Mouse (Mus musculus): ENCODE results near the gene Zrsr1. TPM values are rescaled to one million over a fixed set of nuclear protein-coding genes. Genes with fewer than 3 reads are reported as not detected.

The Zrsr1 gene
- total and polyA plus RNA-seq, 3 experiments = 10.4 to 15.8 TPM; not detected in 1

DNA sequence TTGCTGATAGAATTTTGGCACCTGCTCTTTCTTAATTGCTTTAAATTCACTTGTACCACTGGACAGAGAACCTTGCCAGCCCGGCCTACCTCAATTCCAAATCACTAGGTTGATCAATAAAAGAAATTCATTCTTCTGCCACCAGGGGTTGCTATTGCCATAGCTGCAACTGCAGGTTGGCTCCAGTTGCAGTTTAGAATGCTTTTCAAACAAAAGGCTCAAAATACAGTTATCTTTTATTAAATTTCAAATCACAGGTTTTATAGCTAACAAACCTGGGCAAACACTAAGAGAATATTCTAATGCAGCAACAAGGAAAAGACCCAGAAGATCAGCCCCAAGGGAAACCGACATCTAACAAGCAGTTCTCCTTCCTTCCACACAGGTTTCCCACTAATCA is 15.6 kb downstream of the Zrsr1 start:
- no peaks in the 10 kb centered on the region for H3K27me3 ChIP-seq (ENCODE audit: control insufficient read depth in 1 of 2, insufficient read depth in 2 of 2, low read length in 2 of 2)
- no peak overlapping the region for H3K9ac ChIP-seq (ENCODE audit: control insufficient read depth, low read depth, low read length, poor library complexity, severe bottlenecking)
- no peak overlapping the region for H3K27ac ChIP-seq (ENCODE audit: control insufficient read depth, low read depth, low read length)
- peaks cover 4 to 5% of the 10 kb centered on the region in 2 experiments; a peak in 3 of 4 replicates for H3K4me1 ChIP-seq (ENCODE audit: control insufficient read depth in 1 of 2, insufficient read depth in 2 of 2, low read length in 2 of 2)
- no peaks in the 10 kb centered on the region for H3K9me3 ChIP-seq (replicated peaks; ENCODE audit: insufficient read depth, low read length)
- H3K4me3 ChIP-seq (ENCODE audit: control insufficient read depth in 1 of 2, insufficient read depth in 1 of 2, low read depth in 2 of 2, low read length in 2 of 2) = no peak overlapping the region
- peaks cover 22% of the 10 kb centered on the region for H3K79me2 ChIP-seq (ENCODE audit: control insufficient read depth, insufficient read depth, low read length, poor library complexity)
- peak; percentile 88 for DNase-seq (ENCODE audit: low read depth, low spot score)
- H3K36me3 ChIP-seq (ENCODE audit: control insufficient read depth in 1 of 2, insufficient read depth in 2 of 2, low read length in 2 of 2) = peaks cover 2 to 14% of the 10 kb centered on the region in 2 experiments
- no peak for TF ChIP-seq ZNF384 (IDR thresholded peaks at IDR 0.05; ENCODE audit: low read depth, low read length)
- TF ChIP-seq SMC3 (IDR thresholded peaks at IDR 0.05; ENCODE audit: low read depth, low read length) = peak; percentile 90
- TF ChIP-seq SIN3A (IDR thresholded peaks at IDR 0.05; ENCODE audit: low read length) = peak; percentile 55; the same call in 1 of the 2 replicates
- TF ChIP-seq ZMIZ1 (IDR thresholded peaks at IDR 0.05; ENCODE audit: low read depth, low read length) = no peak
- TF ChIP-seq CTCF (IDR thresholded peaks at IDR 0.05 in 2 of 3, conservative IDR thresholded peaks at IDR 0.05 in 1 of 3; ENCODE audit: control insufficient read depth in 1 of 3, insufficient read depth in 1 of 3, low read depth in 2 of 3, low read length in 3 of 3, poor library complexity in 1 of 3, severe bottlenecking in 1 of 3) = peak; percentile 76 to 97 (median 79)
- TF ChIP-seq MEF2A (IDR thresholded peaks at IDR 0.05; ENCODE audit: extremely low read depth, insufficient replicate concordance, low read depth, low read length, poor library complexity, severe bottlenecking) = no peak
- no peak for TF ChIP-seq POLR2AphosphoS5 (IDR thresholded peaks at IDR 0.05; ENCODE audit: borderline replicate concordance, low read depth, low read length)
- TF ChIP-seq ZC3H11A (IDR thresholded peaks at IDR 0.05; ENCODE audit: low read depth, low read length) = peak; percentile 86
- TF ChIP-seq TAL1 (IDR thresholded peaks at IDR 0.05; ENCODE audit: low read length) = no peak
- TF ChIP-seq GATA1 (IDR thresholded peaks at IDR 0.05; ENCODE audit: low read depth, low read length) = 0 out of 2 replicates have a peak, but pooled peaks have one; percentile 31
- no peak for TF ChIP-seq GABPA (IDR thresholded peaks at IDR 0.05; ENCODE audit: low read depth, low read length)
- no peak for TF ChIP-seq MAFK (IDR thresholded peaks at IDR 0.05; ENCODE audit: borderline replicate concordance, low read depth, low read length)
- TF ChIP-seq ZKSCAN1 (IDR thresholded peaks at IDR 0.05; ENCODE audit: low read depth, low read length) = no peak
- peak; percentile 100 for TF ChIP-seq RAD21 (IDR thresholded peaks at IDR 0.05; ENCODE audit: low read depth, low read length)

DNA sequence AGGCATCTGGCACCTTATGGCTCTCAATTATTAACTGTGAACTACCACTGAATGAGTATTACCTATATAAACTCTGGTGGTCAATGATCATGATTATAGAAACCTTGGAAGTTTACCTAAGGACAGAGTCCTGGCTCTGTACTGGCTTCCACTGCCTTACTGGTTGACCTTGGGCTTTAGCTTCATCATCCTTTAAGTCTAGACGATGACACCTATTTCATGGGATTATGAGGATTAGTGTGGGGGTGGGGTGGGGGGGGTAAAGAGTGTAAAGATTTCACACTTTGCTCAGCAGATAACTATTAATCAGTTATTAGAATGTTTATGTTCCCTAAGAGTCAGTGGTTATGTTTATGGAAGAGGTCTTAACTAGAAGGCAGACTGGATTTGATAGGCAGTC is 18.0 kb downstream of the Zrsr1 start:
- peak overlapping the region; percentile 75 for H3K27ac ChIP-seq (ENCODE audit: control insufficient read depth, low read depth, low read length)
- peak overlapping the region; percentile 85 to 96 for H3K4me3 ChIP-seq (ENCODE audit: control insufficient read depth in 1 of 2, insufficient read depth in 1 of 2, low read depth in 2 of 2, low read length in 2 of 2)
- H3K79me2 ChIP-seq (ENCODE audit: control insufficient read depth, insufficient read depth, low read length, poor library complexity) = peaks cover 34% of the 10 kb centered on the region
- H3K9ac ChIP-seq (ENCODE audit: control insufficient read depth, low read depth, low read length, poor library complexity, severe bottlenecking) = peak overlapping the region; percentile 82
- no peak for DNase-seq (ENCODE audit: low read depth, low spot score)
- TF ChIP-seq POLR2AphosphoS5 (IDR thresholded peaks at IDR 0.05; ENCODE audit: borderline replicate concordance, low read depth, low read length) (no peak), CHD1 (IDR thresholded peaks at IDR 0.05; ENCODE audit: low read depth, low read length) (0 out of 2 replicates have a peak, but pooled peaks have one; percentile 44), HCFC1 (IDR thresholded peaks at IDR 0.05; ENCODE audit: low read depth, low read length) (no peak)
- no peaks in the 10 kb centered on the region for H3K9me3 ChIP-seq (replicated peaks; ENCODE audit: insufficient read depth, low read length)
- H3K36me3 ChIP-seq (ENCODE audit: control insufficient read depth in 1 of 2, insufficient read depth in 2 of 2, low read length in 2 of 2) = peaks cover 24 to 30% of the 10 kb centered on the region in 2 experiments
- peaks cover 4 to 6% of the 10 kb centered on the region in 2 experiments; a peak in 2 of 4 replicates for H3K4me1 ChIP-seq (ENCODE audit: control insufficient read depth in 1 of 2, insufficient read depth in 2 of 2, low read length in 2 of 2)
- H3K27me3 ChIP-seq (ENCODE audit: control insufficient read depth in 1 of 2, insufficient read depth in 2 of 2, low read length in 2 of 2) = no peaks in the 10 kb centered on the region

Data from MEL (cell line).